Mouse (Mus musculus): ENCODE measurements around the gene Akr1b8.

GRCm38 (mm10) chr6:34313921-34314320, 40.0 kb upstream of the Akr1b8 start:
- no peak for TF ChIP-seq CTCF (IDR thresholded peaks at IDR 0.05)
- no peak for TF ChIP-seq POLR2A (IDR thresholded peaks at IDR 0.05; ENCODE audit: insufficient read depth, low read depth, low read length)

Measured in heart, adult 2 months (tissue).